Mouse (Mus musculus) bone marrow macrophage, adult 2 months (primary cell): ENCODE results near the gene BC067074.

ENCODE experiments used
- CTCF ChIP-seq: IDR thresholded peaks from 2 replicates; pipeline ENCODE4 v1.5.1; 2012; ENCODE audit warnings: low read depth, mild to moderate bottlenecking, low read length, moderate library complexity
- POLR2A ChIP-seq: IDR thresholded peaks from 2 replicates; pipeline ENCODE4 v1.6.1; 2012; ENCODE audit warnings: mild to moderate bottlenecking, low read depth, low read length, borderline replicate concordance

GRCm38 (mm10) chr13:113292975-113293706, at the start of gene BC067074:
- TF ChIP-seq POLR2A (no peak), CTCF (no peak)
